Mouse (Mus musculus): ENCODE measurements around the gene Il4.

The Il4 gene

DNA sequence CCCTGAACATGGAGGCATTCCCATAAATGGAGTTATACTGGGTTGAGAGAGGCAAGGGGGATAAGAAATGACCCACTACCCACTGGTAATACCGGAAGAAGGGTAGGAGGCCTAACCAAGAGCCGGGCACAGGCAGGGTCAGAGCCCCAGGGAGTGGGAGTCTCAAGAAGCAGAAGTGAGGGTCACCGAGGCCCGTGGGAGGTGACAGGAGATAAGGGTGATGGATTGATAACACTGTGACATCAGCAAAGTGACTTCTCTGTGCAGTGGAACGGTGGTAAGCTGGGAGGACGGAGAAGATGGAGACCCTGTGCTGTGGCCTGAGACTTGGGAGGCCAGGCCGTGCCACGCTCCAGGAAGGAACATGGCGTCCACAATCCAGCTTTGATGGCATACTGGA, 5.1 kb upstream of the Il4 start:
- no peak for DNase-seq

DNA sequence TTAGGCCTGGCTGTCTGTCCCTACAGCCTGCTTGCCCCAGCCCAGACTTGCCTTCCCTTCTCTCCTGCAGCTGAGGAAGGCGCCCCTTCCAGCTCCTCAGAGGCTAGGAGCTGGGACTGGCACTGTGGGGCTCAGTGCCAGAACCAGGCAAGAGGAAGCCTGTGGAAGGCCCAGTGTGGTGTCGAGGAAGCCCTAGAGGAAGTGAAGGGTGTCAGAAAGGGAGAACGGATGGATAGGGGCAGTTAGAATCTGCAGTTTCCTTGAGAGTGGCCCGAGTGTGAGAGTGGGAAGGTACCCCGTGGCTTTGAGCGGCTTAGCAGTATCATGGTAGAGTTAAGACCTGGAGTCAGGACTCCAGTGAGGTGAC, 4.0 kb upstream of the Il4 start:
- no peak for DNase-seq

GRCm38 (mm10) chr11:53621582-53622439, 3.3 kb upstream of the Il4 start:
- DNase-seq, result no peak

DNA sequence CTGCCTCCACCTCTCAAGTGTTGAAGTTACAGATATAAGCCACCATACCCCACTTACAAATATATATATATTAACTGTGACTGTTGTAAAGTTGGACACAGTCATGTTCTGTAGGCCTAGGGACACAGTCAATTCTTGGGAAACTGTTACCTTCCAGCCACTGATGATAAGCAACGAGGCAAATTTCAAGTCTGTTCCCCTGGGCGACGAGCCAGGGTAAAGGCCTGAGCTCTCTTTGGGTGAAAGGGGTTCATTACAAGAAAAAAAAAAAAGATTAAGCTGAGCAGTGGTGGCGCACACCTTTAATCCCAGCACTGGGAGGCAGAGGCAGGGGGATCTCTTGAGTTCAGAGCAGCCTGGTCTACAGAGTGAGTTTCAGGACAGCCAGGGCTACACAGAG, 1.6 kb upstream of the Il4 start:
- DNase-seq, result no peak

DNA sequence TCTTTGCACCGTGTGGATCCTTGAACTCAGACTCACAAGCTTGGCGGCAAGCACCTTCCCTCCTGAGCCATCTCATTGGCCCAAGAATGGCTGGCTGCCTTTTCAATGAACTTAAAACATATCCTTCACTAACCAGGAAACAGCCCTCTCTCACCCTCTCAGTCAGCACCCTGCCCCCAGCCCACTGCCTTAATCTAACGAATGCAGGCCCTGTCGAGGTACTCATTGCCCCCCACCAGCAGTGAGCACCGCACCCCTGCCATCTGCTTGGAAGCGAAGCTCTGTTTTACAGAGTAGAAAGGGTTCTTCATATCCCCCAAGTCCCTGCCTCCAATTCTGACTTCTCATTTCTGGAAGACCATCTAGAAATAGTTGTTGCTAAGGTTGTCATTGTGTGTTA, 959 bp upstream of the Il4 start:
- no peak for DNase-seq

DNA sequence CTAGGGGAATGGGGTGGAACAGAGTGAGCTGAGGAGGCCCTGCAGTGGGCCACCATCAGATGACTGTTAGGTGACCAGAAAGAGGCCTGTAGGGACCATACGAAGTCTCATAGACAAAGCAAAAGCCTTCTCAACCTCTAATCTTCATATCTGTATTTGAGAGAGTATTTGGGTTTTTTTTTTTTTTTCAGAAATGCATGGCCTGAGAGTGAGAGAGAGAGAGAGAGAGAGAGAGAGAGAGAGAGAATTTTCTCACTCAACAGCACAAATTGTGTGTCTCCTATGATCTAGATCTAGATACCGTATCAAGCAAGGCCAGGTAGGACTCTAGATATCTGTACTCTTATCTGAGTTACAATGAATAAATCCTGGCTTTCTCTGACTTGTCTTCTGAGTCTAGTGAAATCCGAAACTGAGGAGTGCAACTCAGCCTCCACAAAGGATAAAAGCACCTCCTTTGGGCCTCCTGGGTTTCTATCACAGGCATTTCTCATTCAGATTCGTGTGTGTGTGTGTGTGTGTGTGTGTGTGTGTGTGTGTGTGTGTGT, 833 bp downstream of the Il4 start:
- no peak for DNase-seq

DNA sequence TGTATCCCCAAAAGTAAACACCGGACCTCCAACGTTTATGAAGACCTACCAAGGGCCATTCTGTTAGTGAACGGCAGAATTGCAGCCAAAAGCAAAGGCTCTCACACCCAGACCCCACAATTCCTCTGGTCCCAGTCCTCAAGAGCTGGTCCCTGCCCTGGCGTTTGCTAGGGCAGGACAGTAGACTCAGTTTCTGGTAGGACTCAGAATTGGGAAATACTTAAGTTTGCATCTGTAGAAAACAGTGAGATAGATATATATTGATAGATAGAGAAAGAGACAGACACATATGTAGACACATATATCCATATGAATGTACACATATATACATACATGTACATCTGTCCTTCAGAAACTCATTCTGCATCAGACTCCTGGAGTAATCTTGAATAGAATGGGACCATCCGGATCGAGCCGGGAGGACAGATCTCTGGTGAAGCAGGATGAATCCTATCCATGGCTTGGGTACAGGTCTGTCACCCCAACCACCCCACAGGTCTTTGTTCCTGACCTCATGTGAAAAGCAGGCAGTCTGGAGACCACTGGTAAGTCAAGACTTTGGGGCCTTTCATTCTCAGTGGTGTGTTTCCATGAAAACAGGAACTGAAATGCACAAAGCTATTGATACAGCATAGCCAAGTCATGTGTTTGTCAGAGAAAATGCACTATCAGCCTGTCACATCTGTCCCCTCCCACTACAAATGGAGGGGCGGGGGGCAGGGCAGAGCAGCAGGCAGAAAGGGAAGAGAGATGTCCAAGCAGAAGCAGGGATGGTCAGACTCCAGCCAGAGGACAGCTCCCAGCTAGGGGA, 1.5 kb downstream of the Il4 start:
- no peak for DNase-seq

DNA sequence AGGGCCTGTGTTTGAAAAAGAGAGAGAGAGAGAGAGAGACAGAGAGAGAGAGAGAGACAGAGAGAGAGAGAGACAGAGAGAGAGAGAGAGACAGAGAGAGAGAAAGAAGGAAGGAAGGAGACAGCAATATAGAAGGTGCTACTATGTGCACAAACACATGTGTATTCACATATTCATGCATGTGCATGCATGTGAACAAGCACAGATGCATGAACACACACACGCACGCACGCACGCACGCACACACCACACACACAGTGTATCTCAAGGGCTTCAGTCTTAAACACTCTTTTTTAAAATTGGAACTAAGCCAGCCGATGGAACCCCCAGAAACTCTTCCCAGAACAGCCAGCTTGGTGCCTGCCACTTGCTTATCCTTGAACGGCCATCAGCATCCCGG, 2.9 kb downstream of the Il4 start:
- no peak for DNase-seq

GRCm38 (mm10) chr11:53615172-53615571, 3.3 kb downstream of the Il4 start:
- no peak for DNase-seq

DNA sequence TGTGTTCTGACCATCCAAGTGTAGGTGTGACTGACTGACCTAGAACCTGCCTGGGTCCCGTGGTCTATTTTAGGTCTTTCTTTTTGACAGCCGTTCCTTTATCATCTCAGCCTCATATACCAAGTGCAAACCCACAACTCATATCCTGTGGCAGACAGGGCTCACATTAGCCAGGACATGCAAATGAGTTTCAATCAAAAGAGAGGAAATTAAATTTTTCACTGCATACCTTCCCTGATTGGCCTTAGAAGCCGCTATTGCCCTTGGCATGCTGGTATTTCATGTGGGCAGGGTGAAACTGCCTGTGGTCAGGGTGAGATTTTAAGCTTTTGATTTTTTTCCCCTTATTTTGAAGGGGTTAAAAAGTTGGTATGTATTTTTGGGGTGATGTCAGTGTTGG, 8.8 kb downstream of the Il4 start:
- no peak for DNase-seq

- DNase-seq, result no peak
These were observed 9.2 kb downstream of the Il4 start for GRCm38 (mm10) chr11:53609231-53609630.

DNA sequence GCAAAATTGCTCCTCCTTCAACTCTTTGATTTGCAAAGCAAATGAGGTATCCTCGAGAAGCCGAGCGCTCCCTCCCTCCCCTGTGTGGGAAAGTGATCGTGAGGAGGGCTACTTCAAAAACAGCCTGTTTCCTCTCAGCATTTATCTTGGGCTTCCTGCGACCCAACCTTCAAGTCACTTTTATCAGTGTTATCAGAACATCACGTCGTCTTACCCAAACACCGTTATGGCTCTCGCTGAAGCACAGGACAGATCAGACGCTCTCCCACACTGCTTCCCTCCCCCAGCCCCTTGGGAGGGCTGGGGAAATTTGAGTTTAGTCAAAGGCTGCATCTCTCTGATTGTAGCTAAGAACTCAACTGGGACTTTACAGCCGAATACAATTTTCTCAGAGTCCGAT, 12.9 kb downstream of the Il4 start:
- DNase-seq, result no peak

- no peak for DNase-seq
These were observed 13.5 kb downstream of the Il4 start for GRCm38 (mm10) chr11:53604983-53605382.

GRCm38 (mm10) chr11:53591116-53591515, 27.4 kb downstream of the Il4 start:
- no peak for DNase-seq

GRCm38 (mm10) chr11:53590368-53590768, 28.1 kb downstream of the Il4 start:
- DNase-seq, result peak; percentile 59 to 68

DNA sequence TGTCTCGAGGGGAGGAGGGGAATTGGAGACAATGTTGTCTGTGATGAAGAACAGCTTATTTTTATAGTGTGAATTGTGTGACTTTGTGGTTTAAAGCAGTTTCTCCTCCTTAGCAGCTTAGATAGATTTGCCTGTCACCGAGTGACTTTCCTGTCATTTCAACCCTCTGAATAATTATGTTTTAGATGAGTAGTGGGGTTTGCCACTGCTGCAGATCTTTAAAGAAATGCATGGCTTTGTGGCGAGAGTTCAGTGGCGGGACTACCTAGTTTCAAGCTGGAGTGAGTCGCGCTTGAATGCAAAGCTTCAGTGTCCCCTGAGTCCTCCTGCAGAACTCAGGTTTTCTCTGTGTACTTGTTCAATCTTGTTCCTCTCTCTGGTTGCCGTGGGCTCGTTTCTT, 30.2 kb downstream of the Il4 start:
- no peak for DNase-seq

- DNase-seq, result no peak
These were observed 33.0 kb downstream of the Il4 start for GRCm38 (mm10) chr11:53585510-53585909.

DNA sequence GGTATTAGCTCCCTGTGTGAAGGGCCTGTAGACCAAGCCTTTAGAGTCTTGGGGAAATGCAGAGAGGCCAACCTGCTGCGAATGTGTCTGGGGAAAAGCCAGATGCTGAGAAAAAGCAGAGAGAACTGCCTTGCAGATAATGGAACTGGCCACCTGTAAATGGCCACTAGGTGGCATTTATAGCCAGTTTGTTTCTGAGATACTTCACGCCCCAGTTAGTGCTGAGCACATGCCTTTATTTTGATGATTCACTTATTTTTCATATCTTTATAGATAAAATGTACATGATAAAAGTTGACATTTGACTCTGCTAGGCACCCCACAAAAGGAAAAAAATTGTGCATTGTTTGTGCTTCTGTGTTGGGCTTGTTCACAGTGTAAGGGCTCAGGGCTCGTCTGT, 33.6 kb downstream of the Il4 start:
- no peak for DNase-seq

GRCm38 (mm10) chr11:53583151-53583550, 35.3 kb downstream of the Il4 start:
- DNase-seq, result no peak

DNA sequence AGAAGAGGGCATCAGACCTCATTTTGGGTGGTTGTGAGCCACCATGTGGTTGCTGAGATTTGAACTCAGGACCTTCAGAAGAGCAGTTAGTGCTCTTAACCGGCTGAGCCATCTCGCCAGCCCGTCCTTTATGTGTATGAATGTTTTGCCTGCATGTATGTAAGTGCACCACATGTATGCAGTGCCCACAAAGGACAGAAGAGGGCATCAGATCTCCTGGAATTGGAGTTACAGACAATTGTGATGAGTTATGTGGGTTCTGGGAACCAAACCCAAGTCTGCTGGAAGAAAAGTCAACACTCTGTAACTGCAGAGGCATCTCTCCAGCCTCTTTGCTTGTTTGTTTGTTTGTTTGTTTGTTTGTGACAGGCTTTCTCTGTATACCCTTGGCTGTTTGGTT, 37.9 kb downstream of the Il4 start:
- no peak for DNase-seq

- DNase-seq, result peak; percentile 92 to 94
These were observed 51.0 kb downstream of the Il4 start, which contains the start of gene Kif3a for GRCm38 (mm10) chr11:53567224-53568014. Kif3a (plus strand) TSS chr11:53567379.

DNA sequence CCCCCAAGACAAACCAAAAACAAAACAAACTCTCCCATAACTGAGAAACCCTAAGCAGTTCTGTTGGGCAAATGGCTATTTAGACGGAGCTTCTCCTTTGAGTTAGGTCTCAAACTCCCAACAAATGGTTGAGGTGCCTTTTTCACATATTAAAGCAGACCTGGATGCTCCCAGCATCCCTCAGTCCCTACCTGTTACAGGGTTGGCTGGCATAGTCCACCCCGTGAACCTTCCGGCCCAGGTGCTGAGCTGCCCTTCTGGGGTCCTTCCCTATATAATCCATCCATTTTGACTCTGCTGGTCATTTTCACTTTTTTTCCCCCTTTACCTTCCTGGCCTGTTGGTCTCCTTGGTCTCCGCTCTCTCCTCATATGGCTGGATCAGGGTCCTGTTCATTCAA, 51.8 kb downstream of the Il4 start:
- no peak for DNase-seq

- no peak for DNase-seq
These were observed 56.5 kb downstream of the Il4 start for GRCm38 (mm10) chr11:53561986-53562385.
